Mouse (Mus musculus): ENCODE measurements around the gene Pts.

Pts gene

GRCm38 (mm10) chr9:50528293-50528892 is at the start of gene Pts:
Gene Pts, minus strand, starts transcription at chr9:50528724.
- DNase-seq: peak; percentile 98

GRCm38 (mm10) chr9:50569599-50570525 is 41.3 kb upstream of the Pts start:
- DNase-seq: no peak

GRCm38 (mm10) chr9:50567881-50568280 is 39.4 kb upstream of the Pts start:
- DNase-seq: no peak

GRCm38 (mm10) chr9:50567372-50567771 is 38.8 kb upstream of the Pts start:
- no peak for DNase-seq

- DNase-seq: no peak
These were observed 37.4 kb upstream of the Pts start for GRCm38 (mm10) chr9:50565940-50566339.

- no peak for DNase-seq
These were observed 36.6 kb upstream of the Pts start for GRCm38 (mm10) chr9:50565173-50565572.

- DNase-seq: no peak
These were observed 33.4 kb upstream of the Pts start for GRCm38 (mm10) chr9:50561918-50562360.

GRCm38 (mm10) chr9:50561145-50561917 is 32.8 kb upstream of the Pts start, which contains the start of gene Tex12:
Gene Tex12, minus strand, starts transcription at chr9:50561325.
- no peak for DNase-seq

- DNase-seq: no peak
These were observed 26.5 kb upstream of the Pts start, which contains the start of gene Bco2 for GRCm38 (mm10) chr9:50555094-50555446. Gene Bco2, minus strand, starts transcription at chr9:50555181.

GRCm38 (mm10) chr9:50554241-50555093 is 25.9 kb upstream of the Pts start, which contains the start of gene Il18:
Gene Il18, plus strand, starts transcription at chr9:50554827.
- peak; percentile 33 for DNase-seq

- no peak for DNase-seq
These were observed 25.0 kb upstream of the Pts start for GRCm38 (mm10) chr9:50553547-50553946.

GRCm38 (mm10) chr9:50552206-50552605 is 23.7 kb upstream of the Pts start:
- no peak for DNase-seq

GRCm38 (mm10) chr9:50548936-50549335 is 20.4 kb upstream of the Pts start:
- no peak for DNase-seq

- DNase-seq: no peak
These were observed 19.4 kb upstream of the Pts start for GRCm38 (mm10) chr9:50547859-50548478.

GRCm38 (mm10) chr9:50542401-50542800 is 13.9 kb upstream of the Pts start:
- no peak for DNase-seq

GRCm38 (mm10) chr9:50540170-50540569 is 11.6 kb upstream of the Pts start:
- no peak for DNase-seq

- no peak for DNase-seq
These were observed 8.8 kb upstream of the Pts start for GRCm38 (mm10) chr9:50537295-50537694.

- DNase-seq: no peak
These were observed 8.1 kb upstream of the Pts start for GRCm38 (mm10) chr9:50536603-50537135.

- no peak for DNase-seq
These were observed 7.4 kb upstream of the Pts start for GRCm38 (mm10) chr9:50535930-50536329.

- DNase-seq: no peak
These were observed 5.3 kb upstream of the Pts start for GRCm38 (mm10) chr9:50533791-50534190.

GRCm38 (mm10) chr9:50533328-50533727 is 4.8 kb upstream of the Pts start:
- no peak for DNase-seq
